Mouse (Mus musculus) erythroid progenitor cell, adult 5-6 weeks (primary cell): ENCODE results near the gene Ffar3. TPM values are rescaled to one million over a fixed set of nuclear protein-coding genes. Genes with fewer than 3 reads are reported as not detected.
"Not testable (repeated sequence)": the region's sequence is repeated elsewhere in the genome, so short reads cannot be mapped to it uniquely, and the experiment has no call there.

Experiments used
- ATAC-seq: replicated peaks from 2 replicates; pipeline ENCODE4 v1.8.0; 2016; ENCODE audit warnings: moderate number of reproducible peaks, mild to moderate bottlenecking, moderate TSS enrichment, inconsistent platforms; ENCODE audit not compliant: poor library complexity, low FRiP score, severe bottlenecking
- total RNA-seq, 2 experiments: library from RNA; stranded (forward) in 1 of 2; stranded (reverse) in 1 of 2; fragments of 150-400 nt in 1 of 2; fragments of 186-747, 209-891 nt in 1 of 2; gene quantifications; 2 replicates each; pipeline versions ENCODE4 v1.2.3 to v1.2.4; 2015 to 2017; ENCODE audit warnings: low replicate concordance in 2 of 2

Ffar3 gene
- total RNA-seq, 2 experiments from 2014 or later: not detected

GRCm38 (mm10) chr7:30847386-30847785 lies 8.6 kb downstream of the Ffar3 start:
- no peak for ATAC-seq

- ATAC-seq: no peak
Measured at GRCm38 (mm10) chr7:30846505-30847053, 9.4 kb downstream of the Ffar3 start.

- ATAC-seq: no peak
Measured at GRCm38 (mm10) chr7:30844676-30845297, 11.2 kb downstream of the Ffar3 start.

DNA sequence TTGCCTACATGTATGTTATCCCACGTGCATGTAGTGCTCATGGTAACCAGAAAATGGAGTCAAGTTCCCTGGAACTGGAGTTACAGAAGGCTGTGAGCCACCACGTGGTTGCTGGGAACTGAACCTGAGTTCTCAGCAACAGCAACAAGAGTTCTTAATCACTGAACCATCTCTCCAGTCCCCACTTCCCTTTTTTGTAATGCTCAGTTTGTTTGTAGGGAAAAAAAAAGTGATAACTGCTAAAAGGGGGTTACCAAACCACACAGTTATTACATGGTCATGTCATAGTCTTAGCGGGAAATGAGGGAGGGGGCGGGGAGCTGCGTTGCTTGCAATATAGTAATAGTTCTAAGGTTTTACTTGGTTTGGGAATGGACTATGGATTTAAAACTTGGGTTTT lies 13.9 kb downstream of the Ffar3 start:
- no peak for ATAC-seq

GRCm38 (mm10) chr7:30841379-30841778 lies 14.6 kb downstream of the Ffar3 start:
- no peak for ATAC-seq

DNA sequence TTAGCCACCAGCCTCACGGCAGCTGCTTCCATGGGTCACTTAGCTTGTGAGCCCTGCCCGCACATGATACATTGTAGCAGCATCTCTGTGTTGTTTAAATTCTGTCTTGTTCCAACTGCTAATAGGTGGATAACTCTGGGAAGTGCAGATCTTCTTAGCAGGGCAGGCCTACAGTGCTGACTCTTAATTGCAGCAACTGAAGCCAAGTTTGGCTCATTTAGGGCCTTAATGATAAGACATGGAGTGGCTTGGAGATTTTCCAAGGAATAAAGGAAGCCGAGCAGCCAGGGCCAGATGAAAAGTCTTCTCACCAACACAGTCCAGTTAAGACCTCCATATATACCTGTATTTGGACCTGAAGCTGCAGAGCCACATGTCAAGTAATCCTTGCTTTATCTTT lies 15.7 kb downstream of the Ffar3 start:
- no peak for ATAC-seq

DNA sequence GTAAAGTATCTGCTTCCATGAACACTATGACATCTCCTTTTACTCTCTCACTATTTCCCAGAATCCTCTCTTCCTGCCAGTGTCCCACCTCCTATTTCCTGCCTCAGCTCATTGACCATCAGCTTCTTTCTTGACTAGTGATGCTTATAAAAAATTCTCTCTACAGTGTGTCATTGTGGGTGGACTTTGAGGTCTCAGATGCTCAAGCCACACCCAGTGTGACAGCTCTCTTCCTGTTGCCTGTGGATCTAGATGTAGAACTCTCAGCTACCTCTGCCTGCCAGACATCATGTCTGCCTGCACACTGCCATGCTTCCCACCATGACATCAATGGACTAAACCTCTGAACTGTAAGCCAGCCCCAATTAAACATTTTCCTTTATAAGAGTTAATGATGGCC lies 18.7 kb downstream of the Ffar3 start:
- no peak for ATAC-seq

GRCm38 (mm10) chr7:30832684-30833083 lies 23.3 kb downstream of the Ffar3 start:
- ATAC-seq: not testable (repeated sequence)

DNA sequence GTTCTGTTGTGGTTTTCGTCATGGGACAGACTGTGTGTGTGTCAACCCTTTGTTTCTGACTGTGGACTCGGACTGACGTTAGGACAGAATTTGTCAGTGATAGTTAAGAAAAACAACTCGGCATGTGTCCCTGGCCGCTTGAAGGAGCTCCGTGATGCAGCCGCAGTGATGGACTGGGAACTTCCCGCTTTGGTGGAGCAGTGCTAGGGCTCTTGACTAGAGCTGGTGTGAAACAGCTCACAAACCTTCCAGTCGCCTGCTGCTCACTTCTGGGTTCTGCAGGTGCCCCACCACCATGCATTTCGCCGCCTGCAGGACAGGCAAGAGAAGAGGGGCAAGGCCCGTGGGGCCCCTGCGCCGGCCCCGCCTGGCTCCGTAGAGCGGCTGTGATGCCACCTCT lies 23.7 kb downstream of the Ffar3 start:
- no peak for ATAC-seq

DNA sequence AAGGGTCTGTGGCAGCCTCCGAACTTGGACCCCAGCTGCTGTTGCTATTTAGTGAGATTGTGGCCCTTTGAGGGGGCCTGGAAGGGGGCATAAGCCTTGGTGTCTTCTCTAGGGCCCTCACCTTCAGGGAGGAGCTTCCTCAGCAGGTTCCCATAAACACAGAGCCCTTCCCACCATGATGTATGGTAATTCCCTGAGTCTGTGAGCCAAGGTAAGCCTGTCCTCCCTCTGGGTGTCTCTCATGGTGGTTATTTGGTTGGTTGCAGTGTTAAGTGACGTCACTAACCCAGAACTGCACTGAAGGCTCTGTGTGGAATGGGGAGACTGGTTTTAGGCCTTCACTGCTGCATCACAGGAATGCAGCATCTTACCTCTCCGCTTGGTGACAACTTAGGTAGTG lies 26.6 kb downstream of the Ffar3 start:
- no peak for ATAC-seq

DNA sequence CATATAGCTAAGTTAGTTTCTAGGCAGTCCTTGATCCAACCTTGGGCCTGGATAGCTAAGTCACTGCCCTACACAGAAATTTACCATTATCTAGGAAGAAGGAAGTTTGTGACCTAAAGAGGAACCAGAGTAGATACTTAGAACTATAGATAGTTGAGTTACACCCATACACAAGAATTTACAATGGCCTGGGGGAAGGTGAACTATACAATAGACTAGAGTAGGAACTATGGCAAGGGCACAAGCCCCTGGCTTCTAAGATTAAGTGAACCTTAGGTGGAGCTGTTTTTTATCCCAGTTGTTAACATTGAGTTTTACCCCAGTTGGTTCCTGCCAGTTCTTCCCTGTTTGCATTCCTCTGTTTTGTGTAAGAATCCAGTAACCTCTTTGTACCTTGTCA lies 27.1 kb downstream of the Ffar3 start:
- ATAC-seq: not testable (repeated sequence)

DNA sequence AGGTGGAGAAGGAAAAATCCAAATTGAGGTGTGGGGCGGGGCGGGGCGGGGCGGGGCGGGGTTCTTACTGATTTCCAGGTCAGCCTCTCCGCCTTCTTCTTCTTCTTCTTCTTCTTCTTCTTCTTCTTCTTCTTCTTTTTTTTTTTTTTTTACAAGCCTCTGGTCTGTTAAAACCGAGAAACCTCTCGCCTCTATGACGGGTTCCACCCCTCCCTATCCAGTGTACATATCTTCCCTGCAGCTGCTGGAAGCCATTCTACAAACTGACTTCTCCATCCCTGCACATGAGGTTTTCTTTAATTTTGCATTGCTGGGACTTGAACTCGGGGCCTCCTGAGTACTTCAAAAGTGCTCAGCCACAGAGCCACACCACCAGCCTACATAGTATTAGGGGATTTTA lies 29.3 kb downstream of the Ffar3 start:
- no peak for ATAC-seq

DNA sequence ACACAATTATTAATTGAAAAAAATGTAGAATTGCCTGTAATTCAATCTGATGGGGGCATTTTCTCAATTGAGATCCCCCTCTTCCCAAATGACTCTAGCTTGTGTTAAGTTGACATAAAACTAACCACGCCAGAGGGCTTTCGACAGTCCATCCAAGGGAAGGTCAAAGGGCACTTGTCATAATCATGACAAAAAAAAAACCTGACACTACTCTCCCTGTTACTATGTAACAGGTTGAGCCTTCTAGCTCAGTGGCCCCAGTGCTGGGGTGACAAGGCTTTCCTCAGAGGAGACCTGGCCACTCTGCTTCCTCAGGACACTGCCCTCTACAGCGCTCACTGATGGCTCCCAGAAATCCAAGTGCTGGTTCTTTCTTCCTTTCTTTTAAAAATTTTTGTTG lies 31.7 kb downstream of the Ffar3 start:
- no peak for ATAC-seq

GRCm38 (mm10) chr7:30823675-30824074 lies 32.3 kb downstream of the Ffar3 start, which contains the start of gene Ffar2:
Gene Ffar2, minus strand, starts transcription at chr7:30823775.
- no peak for ATAC-seq

- no peak for ATAC-seq
Measured at GRCm38 (mm10) chr7:30821532-30821931, 34.4 kb downstream of the Ffar3 start.

DNA sequence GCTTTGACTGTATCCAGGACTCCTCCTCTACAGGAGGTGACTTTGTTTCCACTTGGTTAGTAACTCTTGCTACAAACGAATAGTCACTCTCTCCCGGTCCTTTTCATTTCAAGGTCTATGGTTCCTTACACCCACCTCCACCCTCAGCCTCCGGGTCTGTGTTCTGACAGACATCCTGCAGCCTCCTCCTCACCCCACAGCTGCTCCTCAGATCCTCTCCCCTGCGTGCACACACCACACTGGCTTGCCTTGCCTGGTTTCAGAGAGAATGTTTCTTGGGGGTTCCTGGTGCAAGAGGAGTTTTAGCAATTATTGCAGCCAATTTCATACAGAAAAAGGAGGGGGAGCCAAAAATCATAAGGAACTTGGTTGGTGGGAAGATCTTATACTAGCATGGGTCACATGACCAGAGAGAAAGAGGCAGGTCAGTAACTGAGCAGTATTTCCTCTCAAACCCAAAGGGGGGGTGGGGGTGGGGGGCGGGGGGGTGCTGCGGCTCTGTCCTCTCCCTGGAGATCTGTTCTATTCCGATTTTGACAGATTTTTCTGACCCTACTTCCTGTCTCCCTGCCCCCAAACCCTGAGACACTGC lies 35.0 kb downstream of the Ffar3 start:
- no peak for ATAC-seq

DNA sequence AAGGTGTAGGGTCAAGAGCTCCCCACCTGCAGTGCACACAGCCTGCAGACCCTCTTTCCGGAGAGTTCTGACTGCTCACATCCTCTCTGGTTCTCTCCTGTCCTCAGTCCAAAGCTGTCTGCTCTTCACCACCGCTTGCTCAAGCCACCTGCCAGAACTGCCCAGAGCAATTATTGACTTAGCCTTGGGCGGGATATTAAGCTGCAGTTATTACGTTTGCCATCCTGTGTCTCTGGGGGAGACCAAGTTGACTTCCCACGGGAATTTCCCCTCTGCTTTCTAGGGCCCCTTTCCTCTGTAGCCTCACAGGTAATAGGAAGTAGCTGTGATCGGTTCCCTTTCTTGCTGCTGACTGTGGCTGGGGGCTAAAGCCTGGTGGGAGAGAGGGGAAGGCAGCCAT lies 35.8 kb downstream of the Ffar3 start:
- ATAC-seq: no peak

DNA sequence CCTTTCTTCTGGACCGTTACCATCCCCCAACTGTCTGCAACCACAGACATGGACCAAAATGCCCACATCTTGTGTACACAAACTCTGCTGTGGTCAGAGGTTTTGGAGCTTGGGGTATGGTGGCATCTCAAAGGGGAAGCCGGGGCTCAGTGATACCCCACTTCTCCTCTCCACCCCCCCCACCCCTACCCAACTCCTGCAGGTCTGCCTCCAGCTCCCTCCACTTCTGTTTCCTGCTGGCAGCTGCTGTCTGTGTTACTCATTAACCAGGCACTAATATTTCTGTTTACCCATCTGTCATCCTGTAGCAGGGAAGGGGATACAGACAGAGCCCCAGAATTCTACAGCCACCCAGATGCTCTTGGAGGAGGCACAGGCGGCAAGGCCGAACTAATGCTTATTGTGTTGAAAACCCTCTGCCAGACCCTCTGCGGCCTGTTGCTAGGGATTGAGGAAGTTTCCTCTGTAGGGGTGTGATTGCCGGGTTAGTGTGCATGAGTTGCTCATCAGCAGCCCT lies 43.6 kb downstream of the Ffar3 start:
- ATAC-seq: no peak

DNA sequence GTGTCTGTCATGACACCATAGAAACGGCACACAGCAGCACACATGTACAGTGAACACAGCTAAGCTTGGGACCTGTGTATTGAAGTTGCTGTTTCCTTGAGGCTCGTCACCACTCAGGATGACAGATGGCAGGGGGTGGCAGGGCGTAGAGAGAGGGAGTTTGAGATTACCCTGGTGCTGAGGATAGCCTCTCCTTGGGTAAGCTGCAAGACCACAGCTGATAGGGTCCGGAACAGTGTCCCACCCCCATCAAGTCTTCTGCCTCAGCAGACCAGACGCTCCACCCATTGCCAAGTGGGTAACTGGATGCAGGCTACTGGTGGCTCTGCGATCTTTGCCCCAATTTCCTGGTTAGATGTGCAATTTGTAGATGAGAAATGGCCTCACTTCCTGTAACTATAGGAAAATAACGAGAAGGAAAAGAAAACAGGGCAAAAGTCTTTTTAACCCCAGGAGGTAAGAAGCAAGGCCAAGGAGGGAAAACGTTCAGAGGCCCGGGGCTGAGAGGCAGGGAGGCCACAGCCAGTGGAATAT lies 44.2 kb downstream of the Ffar3 start:
- no peak for ATAC-seq

GRCm38 (mm10) chr7:30810319-30810718 lies 45.7 kb downstream of the Ffar3 start:
- no peak for ATAC-seq

GRCm38 (mm10) chr7:30805924-30806323 lies 50.1 kb downstream of the Ffar3 start:
- no peak for ATAC-seq
